Mouse (Mus musculus) layer of hippocampus, adult 6 months (tissue): ENCODE results near the gene Gm20715. TPM values are rescaled to one million over a fixed set of nuclear protein-coding genes. Genes with fewer than 3 reads are reported as not detected.

Experiments
- long read RNA-seq, 2 experiments: library from polyadenylated mRNA; unstranded; transcript quantifications; one replicate each; pipeline ENCODE4 v2.0.0; 2019 to 2020
- polyA plus RNA-seq: library from polyadenylated mRNA; unstranded; fragments of <200 nt; fragmentation: Nextera tagmentation; gene quantifications from 2 replicates; pipeline ENCODE4 v1.2.3, GENCODE M21; 2021

The Gm20715 gene
- 0.06 and 0.09 TPM in 2 replicates for polyA plus RNA-seq
- long read RNA-seq, experiment 1, result 0 reads
- long read RNA-seq, experiment 2, result 0 reads

DNA sequence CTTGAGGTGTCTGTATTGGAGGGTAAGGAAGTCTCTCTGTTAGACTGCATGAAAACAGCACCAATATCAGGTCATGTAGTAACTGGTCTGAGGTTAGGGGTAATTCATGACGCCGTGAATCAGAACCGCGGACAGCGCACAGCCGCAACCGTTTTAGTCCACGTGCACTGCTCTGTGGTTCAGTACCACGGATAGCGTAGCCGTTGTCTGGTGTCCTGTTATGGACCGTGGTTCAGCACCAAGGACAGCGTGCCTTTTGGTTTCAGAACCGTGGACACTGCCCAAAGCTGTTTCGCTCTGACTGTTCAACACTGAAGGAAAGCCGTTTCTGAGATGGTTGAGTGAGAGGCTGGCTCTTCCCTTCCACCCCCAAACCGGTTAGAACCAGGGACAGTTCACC lies at the start of gene Gm20715:
TSS of gene Gm20715 (plus strand) at position 235 of the 400 bp plus-strand sequence.

DNA sequence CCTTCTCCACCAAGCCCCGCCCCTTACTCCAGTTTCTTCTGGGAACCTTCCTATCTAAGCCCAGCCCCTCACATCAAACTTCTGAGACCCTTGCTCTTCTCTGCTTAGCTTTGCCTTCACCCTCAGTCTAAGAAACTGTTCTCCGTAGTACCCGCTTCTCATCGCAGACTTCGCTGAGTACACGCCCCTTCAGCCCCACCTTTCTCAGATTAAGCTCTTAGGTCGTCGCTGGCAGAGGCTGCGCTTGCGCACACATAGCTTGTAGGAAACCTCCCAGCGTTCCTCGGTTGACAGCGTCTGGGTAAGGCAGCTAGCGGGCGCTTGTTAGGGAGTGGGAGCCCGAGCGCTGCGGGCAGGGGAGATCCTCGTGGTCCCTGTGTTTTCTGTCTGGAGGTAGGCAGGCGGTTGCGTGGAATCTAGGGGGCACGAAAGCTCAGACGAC lies 47.0 kb upstream of the Gm20715 start, which contains the start of gene Zfp78:
TSS of gene Zfp78 (plus strand) at position 234 of the 442 bp plus-strand sequence.

GRCm38 (mm10) chr7:6383044-6383455 lies 27.0 kb upstream of the Gm20715 start, which contains the start of gene Zfp28:
Gene Zfp28 (plus strand): TSS chr7:6383295.

GRCm38 (mm10) chr7:6397996-6398975 lies 11.8 kb upstream of the Gm20715 start, which contains the start of gene Smim17:
Gene Smim17 (plus strand): TSS chr7:6398715.

DNA sequence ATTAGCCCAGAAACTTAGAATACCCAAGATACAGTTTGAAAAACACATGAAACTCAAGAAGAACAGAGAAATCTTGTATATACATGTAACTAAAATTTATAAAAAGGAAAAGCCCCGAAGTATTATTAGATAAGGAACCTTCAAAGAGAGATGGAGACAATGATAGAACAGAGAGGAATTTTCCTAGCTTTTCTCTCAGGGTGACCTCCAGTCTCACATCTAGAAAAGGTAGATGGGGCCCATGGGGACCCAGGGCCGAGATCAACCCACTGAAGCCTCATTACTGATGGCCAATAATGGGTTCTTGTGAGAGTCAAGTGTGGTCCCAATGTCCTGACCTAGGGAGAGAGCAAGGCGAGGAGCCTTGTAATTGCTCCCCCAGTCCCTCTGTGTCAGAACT lies 28.3 kb downstream of the Gm20715 start, which contains the start of gene Olfr1344:
TSS of gene Olfr1344 (plus strand) at position 301 of the 400 bp plus-strand sequence.

DNA sequence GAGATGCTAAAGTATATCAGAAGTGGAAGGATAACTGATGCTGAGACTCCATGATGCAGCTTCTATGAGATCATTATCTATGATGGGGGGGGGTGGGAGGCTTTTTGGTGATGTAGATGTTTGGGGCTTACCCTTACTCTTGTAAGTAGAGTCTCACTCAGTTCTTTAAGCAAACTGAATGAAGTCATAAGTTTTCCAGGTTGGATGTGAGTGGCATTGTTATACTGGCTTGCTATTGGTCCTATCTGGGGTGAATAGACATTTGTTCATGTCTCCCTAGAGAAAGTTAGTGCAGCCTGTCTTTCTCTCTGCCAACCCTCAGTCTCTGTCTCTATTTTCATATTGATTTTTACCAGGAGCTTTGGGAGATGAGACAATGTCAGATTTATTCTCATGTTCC lies 45.8 kb downstream of the Gm20715 start, which contains the start of gene Olfr1336:
TSS of gene Olfr1336 (plus strand) at position 301 of the 400 bp plus-strand sequence.

GRCm38 (mm10) chr7:6466951-6467350 lies 56.9 kb downstream of the Gm20715 start, which contains the start of gene Olfr1346:
Gene Olfr1346 (plus strand): TSS chr7:6467101.

GRCm38 (mm10) chr7:6486841-6487240 lies 76.8 kb downstream of the Gm20715 start, which contains the start of gene Olfr5:
Gene Olfr5 (minus strand): TSS chr7:6486941.

Other genes starting within 250 kb of the Gm20715 start
- gene Zfp444, start 238.1 kb upstream of the Gm20715 start, polyA plus RNA-seq, result 35.4 and 44.9 TPM in 2 replicates
- not detected in 2 replicates for gene Galp, start 213.2 kb upstream of the Gm20715 start, polyA plus RNA-seq
- gene Zscan5b, start 188.0 kb upstream of the Gm20715 start, polyA plus RNA-seq, result not detected in 2 replicates
- gene Epp13, start 157.6 kb upstream of the Gm20715 start, polyA plus RNA-seq, result not detected in 2 replicates
- gene Zfp667, start 123.7 kb upstream of the Gm20715 start, polyA plus RNA-seq, result 13.7 and 16.4 TPM in 2 replicates
- gene Zfp583, start 79.0 kb upstream of the Gm20715 start, polyA plus RNA-seq, result 6.0 and 7.6 TPM in 2 replicates
- 1.6 and 1.8 TPM in 2 replicates for gene Gm3854, start 66.5 kb upstream of the Gm20715 start, polyA plus RNA-seq
- gene Zfp78, start 47.0 kb upstream of the Gm20715 start, polyA plus RNA-seq, result 2.5 and 3.9 TPM in 2 replicates
- gene Zfp28, start 27.0 kb upstream of the Gm20715 start, polyA plus RNA-seq, result 3.8 and 4.9 TPM in 2 replicates
- gene Smim17, start 11.6 kb upstream of the Gm20715 start, polyA plus RNA-seq, result 3.7 and 4.4 TPM in 2 replicates
- 1.4 and 1.7 TPM in 2 replicates for gene Olfr1344, start 28.4 kb downstream of the Gm20715 start, polyA plus RNA-seq
- 0.05 TPM in 1 of 2 replicates, not detected in the other for gene Olfr1336, start 45.9 kb downstream of the Gm20715 start, polyA plus RNA-seq
- gene Olfr1346, start 56.8 kb downstream of the Gm20715 start, polyA plus RNA-seq, result not detected in 2 replicates
- not detected in 2 replicates for gene Olfr5, start 76.7 kb downstream of the Gm20715 start, polyA plus RNA-seq
- not detected in 2 replicates for gene Olfr1347, start 89.5 kb downstream of the Gm20715 start, polyA plus RNA-seq
- not detected in 2 replicates for gene Olfr1348, start 98.5 kb downstream of the Gm20715 start, polyA plus RNA-seq
- gene Olfr1349, start 112.7 kb downstream of the Gm20715 start, polyA plus RNA-seq, result not detected in 2 replicates
- gene Olfr1350, start 154.6 kb downstream of the Gm20715 start, polyA plus RNA-seq, result not detected in 2 replicates